Mouse (Mus musculus): ENCODE measurements at regions not wholly inside any gene's neighbourhood (a gene's known extent, or its start where the extent isn't known, plus 50 kb on each side); places are given as distances from the start of the nearest gene placed in this dataset.

DNA sequence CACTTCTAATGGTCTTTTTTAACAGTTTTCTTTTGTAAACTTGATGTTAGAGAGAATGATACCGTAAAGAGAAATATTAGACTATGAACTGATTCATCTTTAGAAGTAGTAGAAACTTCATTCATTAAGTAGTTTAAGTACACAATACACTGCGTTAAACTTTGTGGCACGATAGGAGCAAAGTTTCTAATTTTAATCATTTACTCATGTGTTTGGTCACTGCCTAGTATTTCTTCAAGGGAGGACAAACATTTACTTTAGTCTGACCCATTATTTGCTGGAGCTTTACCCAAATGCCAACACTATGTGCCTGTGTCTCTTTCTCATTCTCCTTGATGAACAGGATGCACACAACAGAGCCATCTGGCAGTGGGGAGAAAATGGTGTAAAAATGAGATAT, 200.6 kb downstream of the Chm start:
- Histone ChIP-seq H3K27ac (ENCODE audit: low read depth, low read length) (no peak overlapping the region), H3K4me1 (ENCODE audit: insufficient read depth, low read length) (no peaks in the 10 kb centered on the region), H3K4me3 (ENCODE audit: low read depth, low read length) (no peak overlapping the region), H3K4me2 (ENCODE audit: low read depth, low read length, poor library complexity, severe bottlenecking) (no peak overlapping the region), H3K27me3 (ENCODE audit: insufficient read depth, low read length) (no peaks in the 10 kb centered on the region), H3K9ac (replicated peaks; ENCODE audit: low read length, poor library complexity, severe bottlenecking) (no peak overlapping the region), H3K36me3 (ENCODE audit: insufficient read depth, low read length) (no peaks in the 10 kb centered on the region), H3K9me3 (ENCODE audit: low read length) (no peaks in the 10 kb centered on the region)
- DNase-seq (ENCODE audit: low spot score) (no peak), ATAC-seq (ENCODE audit: low FRiP score) (no peak)
- 82% methylated on average over 3 of the region's 3 CpGs for WGBS
- no peak for TF ChIP-seq CTCF (IDR thresholded peaks at IDR 0.05)

DNA sequence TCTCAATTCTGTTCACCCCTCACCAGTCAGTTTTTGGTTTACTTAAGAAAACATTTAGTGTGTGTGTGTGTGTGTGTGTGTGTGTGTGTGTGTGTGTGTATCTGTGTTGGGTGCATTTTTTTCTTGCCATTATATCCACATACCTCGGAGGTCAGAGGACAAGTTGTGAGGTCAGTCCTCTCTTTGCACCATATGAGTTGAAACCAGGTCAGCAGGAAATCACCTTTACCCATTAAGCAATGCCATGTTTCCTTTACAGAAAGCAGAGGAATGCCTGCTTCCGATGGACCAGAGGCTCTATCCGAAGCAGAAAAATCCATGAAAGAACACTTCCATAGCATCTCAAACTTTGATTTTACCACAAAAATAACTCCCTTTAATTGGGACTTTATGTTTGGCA, 201.2 kb downstream of the Chm start:
- no peaks in the 10 kb centered on the region for H3K27me3 ChIP-seq (ENCODE audit: insufficient read depth, low read length)
- DNase-seq (ENCODE audit: low spot score) (no peak), ATAC-seq (ENCODE audit: low FRiP score) (no peak)
- H3K4me1 ChIP-seq (ENCODE audit: insufficient read depth, low read length), result no peaks in the 10 kb centered on the region
- H3K36me3 ChIP-seq (ENCODE audit: insufficient read depth, low read length), result no peaks in the 10 kb centered on the region
- no peak for TF ChIP-seq CTCF (IDR thresholded peaks at IDR 0.05)
- no peak overlapping the region for H3K4me3 ChIP-seq (ENCODE audit: low read depth, low read length)
- H3K9ac ChIP-seq (replicated peaks; ENCODE audit: low read length, poor library complexity, severe bottlenecking), result no peak overlapping the region
- H3K27ac ChIP-seq (ENCODE audit: low read depth, low read length), result no peak overlapping the region
- H3K9me3 ChIP-seq (ENCODE audit: low read length), result no peaks in the 10 kb centered on the region
- no peak overlapping the region for H3K4me2 ChIP-seq (ENCODE audit: low read depth, low read length, poor library complexity, severe bottlenecking)
- WGBS, result 69% methylated on average over 3 of the region's 3 CpGs

DNA sequence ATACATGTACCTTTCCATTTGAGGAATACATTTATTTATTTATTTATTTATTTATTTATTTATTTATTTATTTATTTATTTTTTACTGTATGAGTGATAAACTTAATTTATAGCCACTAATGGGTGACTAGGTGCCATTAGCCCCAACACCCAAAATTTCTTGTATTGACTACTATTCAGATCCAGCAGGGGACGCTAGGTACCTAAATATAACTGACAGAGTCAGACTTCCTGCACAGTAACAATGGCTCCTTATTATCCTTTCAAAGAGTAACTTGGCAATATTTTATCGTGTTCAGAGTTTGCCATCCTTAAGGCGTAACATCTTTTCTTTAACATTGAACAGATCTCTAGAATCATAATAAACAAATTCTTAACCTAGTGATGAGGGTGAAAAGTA, 206.7 kb downstream of the Chm start:
- peak; percentile 56 for TF ChIP-seq CTCF (IDR thresholded peaks at IDR 0.05)
- no peaks in the 10 kb centered on the region for H3K9me3 ChIP-seq (ENCODE audit: low read length)
- 55% methylated on average over 3 of the region's 3 CpGs for WGBS
- no peak for ATAC-seq (ENCODE audit: low FRiP score)
- no peak overlapping the region for H3K4me2 ChIP-seq (ENCODE audit: low read depth, low read length, poor library complexity, severe bottlenecking)
- no peak overlapping the region for H3K9ac ChIP-seq (replicated peaks; ENCODE audit: low read length, poor library complexity, severe bottlenecking)
- H3K36me3 ChIP-seq (ENCODE audit: insufficient read depth, low read length), result no peaks in the 10 kb centered on the region
- no peak overlapping the region for H3K4me3 ChIP-seq (ENCODE audit: low read depth, low read length)
- no peak overlapping the region for H3K27ac ChIP-seq (ENCODE audit: low read depth, low read length)
- no peaks in the 10 kb centered on the region for H3K27me3 ChIP-seq (ENCODE audit: insufficient read depth, low read length)
- peak; percentile 26 for DNase-seq (ENCODE audit: low spot score)
- H3K4me1 ChIP-seq (ENCODE audit: insufficient read depth, low read length), result no peaks in the 10 kb centered on the region

DNA sequence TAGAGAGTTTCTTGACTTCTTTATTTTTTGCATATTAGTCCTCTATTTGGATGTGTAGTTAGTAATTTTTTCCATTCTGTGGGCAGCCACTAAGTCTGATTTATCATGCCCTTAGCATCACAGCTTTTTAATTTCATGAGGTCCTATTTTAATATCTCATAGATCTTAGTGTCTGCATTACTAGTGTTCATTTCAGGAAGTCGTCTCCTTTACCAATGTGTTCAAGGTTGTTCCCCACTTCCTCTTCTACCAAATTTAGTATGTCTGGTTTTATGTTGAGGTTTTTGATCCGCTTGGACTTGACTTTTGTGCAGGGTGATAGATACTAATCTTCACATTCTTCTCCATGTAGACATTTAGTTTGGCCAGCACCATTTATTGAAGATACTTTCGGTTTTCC, 221.2 kb downstream of the Chm start:
- Histone ChIP-seq H3K4me3 (ENCODE audit: low read depth, low read length) (no peak overlapping the region), H3K27ac (ENCODE audit: low read depth, low read length) (no peak overlapping the region), H3K9ac (replicated peaks; ENCODE audit: low read length, poor library complexity, severe bottlenecking) (no peak overlapping the region), H3K36me3 (ENCODE audit: insufficient read depth, low read length) (no peaks in the 10 kb centered on the region), H3K4me1 (ENCODE audit: insufficient read depth, low read length) (no peaks in the 10 kb centered on the region), H3K4me2 (ENCODE audit: low read depth, low read length, poor library complexity, severe bottlenecking) (no peak overlapping the region), H3K27me3 (ENCODE audit: insufficient read depth, low read length) (no peaks in the 10 kb centered on the region), H3K9me3 (ENCODE audit: low read length) (no peaks in the 10 kb centered on the region)
- WGBS, result 76% methylated on average over 3 of the region's 3 CpGs
- DNase-seq (ENCODE audit: low spot score), result no peak
- no peak for ATAC-seq (ENCODE audit: low FRiP score)
- no peak for TF ChIP-seq CTCF (IDR thresholded peaks at IDR 0.05)

DNA sequence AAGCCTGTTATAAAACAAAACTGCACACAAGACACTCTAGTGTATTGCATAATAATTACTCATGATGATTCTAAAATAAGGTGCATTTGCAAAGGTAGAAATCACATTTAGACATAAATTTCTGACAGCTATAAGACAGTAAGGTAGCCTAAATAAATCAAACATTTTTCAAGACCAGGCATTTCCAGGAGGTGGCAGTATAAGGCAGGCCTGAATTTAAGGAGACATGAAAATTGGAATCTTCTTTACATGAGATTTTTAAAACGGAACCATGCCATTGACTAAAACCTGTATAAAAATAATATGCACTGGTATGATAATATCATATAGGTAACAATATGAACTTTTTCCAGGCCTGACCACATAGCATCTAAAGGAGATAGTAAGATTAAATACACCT, 235.5 kb downstream of the Chm start:
- WGBS, result 41% methylated on average over 1 of the region's 1 CpGs
- TF ChIP-seq CTCF (IDR thresholded peaks at IDR 0.05), result peak; percentile 80
- H3K4me2 ChIP-seq (ENCODE audit: low read depth, low read length, poor library complexity, severe bottlenecking), result no peak overlapping the region
- H3K9me3 ChIP-seq (ENCODE audit: low read length), result no peaks in the 10 kb centered on the region
- H3K4me3 ChIP-seq (ENCODE audit: low read depth, low read length), result no peak overlapping the region
- no peaks in the 10 kb centered on the region for H3K4me1 ChIP-seq (ENCODE audit: insufficient read depth, low read length)
- no peak for ATAC-seq (ENCODE audit: low FRiP score)
- no peaks in the 10 kb centered on the region for H3K27me3 ChIP-seq (ENCODE audit: insufficient read depth, low read length)
- H3K27ac ChIP-seq (ENCODE audit: low read depth, low read length), result no peak overlapping the region
- H3K9ac ChIP-seq (replicated peaks; ENCODE audit: low read length, poor library complexity, severe bottlenecking), result no peak overlapping the region
- DNase-seq (ENCODE audit: low spot score), result peak; percentile 36
- no peaks in the 10 kb centered on the region for H3K36me3 ChIP-seq (ENCODE audit: insufficient read depth, low read length)

DNA sequence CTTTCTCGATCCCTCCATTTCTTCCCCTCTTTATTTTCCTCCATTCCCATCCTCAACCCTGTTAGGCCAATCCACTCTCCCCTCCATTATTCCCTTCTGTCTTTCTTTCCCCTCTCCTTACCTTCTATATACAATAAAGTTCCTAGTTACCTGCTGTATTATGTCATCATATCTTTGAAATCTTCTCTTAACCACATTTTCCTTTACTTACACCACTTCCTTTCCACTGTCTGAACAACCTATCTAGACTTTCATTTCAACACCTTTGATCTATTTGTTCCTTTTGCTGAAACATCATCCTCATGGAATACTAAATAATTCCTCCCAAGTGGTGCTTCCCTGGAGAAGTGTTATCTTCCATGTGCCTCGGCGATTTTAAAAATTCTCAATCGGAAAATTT, 237.8 kb downstream of the Chm start:
- DNase-seq (ENCODE audit: low spot score) (no peak), ATAC-seq (ENCODE audit: low FRiP score) (no peak)
- 88% methylated on average over 4 of the region's 4 CpGs for WGBS
- Histone ChIP-seq H3K4me1 (ENCODE audit: insufficient read depth, low read length) (no peaks in the 10 kb centered on the region), H3K9ac (replicated peaks; ENCODE audit: low read length, poor library complexity, severe bottlenecking) (no peak overlapping the region), H3K36me3 (ENCODE audit: insufficient read depth, low read length) (no peaks in the 10 kb centered on the region), H3K9me3 (ENCODE audit: low read length) (no peaks in the 10 kb centered on the region), H3K27ac (ENCODE audit: low read depth, low read length) (no peak overlapping the region), H3K4me3 (ENCODE audit: low read depth, low read length) (no peak overlapping the region), H3K4me2 (ENCODE audit: low read depth, low read length, poor library complexity, severe bottlenecking) (no peak overlapping the region), H3K27me3 (ENCODE audit: insufficient read depth, low read length) (no peaks in the 10 kb centered on the region)
- no peak for TF ChIP-seq CTCF (IDR thresholded peaks at IDR 0.05)

Measured in midbrain, postnatal 0 days (tissue).